Mouse (Mus musculus) CH12.LX (cell line): ENCODE results near the gene Dnmbp. TPM values are rescaled to one million over a fixed set of nuclear protein-coding genes. Genes with fewer than 3 reads are reported as not detected.

ENCODE experiments used
- DNase-seq: peaks from one replicate; pipeline ENCODE4 v3.0.0-alpha.2; 2013; ENCODE audit errors: extremely low read depth
- H3K27ac ChIP-seq: 2 replicates; pipeline ENCODE4 v1.5.1; 2012; ENCODE audit warnings: low read depth, mild to moderate bottlenecking, control low read depth, moderate library complexity; ENCODE audit not compliant: insufficient read depth
- H3K27me3 ChIP-seq: replicated peaks from 2 replicates; pipeline ENCODE3; 2012; ENCODE audit warnings: inconsistent platforms
- H3K36me3 ChIP-seq, 2 experiments: replicated peaks in 1 of 2; 2 replicates each; pipeline versions ENCODE3 to v1.6.1; 2012; ENCODE audit warnings: inconsistent platforms in 1 of 2, low read length in 1 of 2, mild to moderate bottlenecking in 1 of 2, mixed read lengths in 1 of 2, moderate library complexity in 1 of 2; ENCODE audit not compliant: control insufficient read depth in 1 of 2, insufficient read depth in 1 of 2
- H3K4me1 ChIP-seq, 2 experiments: 2 replicates each; pipeline ENCODE4 v1.6.1; 2012; ENCODE audit warnings: inconsistent platforms in 1 of 2, moderate library complexity in 1 of 2; ENCODE audit not compliant: insufficient read depth in 2 of 2, control insufficient read depth in 1 of 2
- H3K4me2 ChIP-seq: 2 replicates; pipeline ENCODE4 v1.6.1; 2012; ENCODE audit warnings: low read depth, mild to moderate bottlenecking, control low read depth; ENCODE audit not compliant: poor library complexity, insufficient read depth, severe bottlenecking
- H3K4me3 ChIP-seq, 3 experiments: fragments of 150-350 bp in 1 of 3; sonication (generic) in 1 of 3; replicated peaks in 1 of 3; 2 replicates each; pipeline versions ENCODE3 to v1.5.1; 2011 to 2012; ENCODE audit warnings: low read depth in 2 of 3, low read length in 2 of 3, mild to moderate bottlenecking in 2 of 3, moderate library complexity in 2 of 3, control low read depth in 1 of 3, improper control_type of control experiment in 1 of 3, inconsistent platforms in 1 of 3, mixed read lengths in 1 of 3; ENCODE audit not compliant: poor library complexity in 1 of 3
- H3K79me2 ChIP-seq: replicated peaks from 2 replicates; pipeline ENCODE4 v1.6.1; 2012; ENCODE audit warnings: mild to moderate bottlenecking, moderate library complexity; ENCODE audit not compliant: control insufficient read depth, poor library complexity, insufficient read depth, severe bottlenecking; ENCODE audit errors: extremely low read depth
- H3K9ac ChIP-seq: 2 replicates; pipeline ENCODE4 v1.6.1; 2012; ENCODE audit warnings: low read depth, mild to moderate bottlenecking, control low read depth, moderate library complexity; ENCODE audit not compliant: insufficient read depth
- H3K9me3 ChIP-seq: replicated peaks from 2 replicates; pipeline ENCODE3; 2012; ENCODE audit warnings: low read length, inconsistent platforms, mixed read lengths
- BHLHE40 ChIP-seq: IDR thresholded peaks from 2 replicates; pipeline ENCODE4 v1.6.1; 2011; ENCODE audit warnings: mild to moderate bottlenecking, low read depth, low read length, improper control_type of control experiment
- CHD1 ChIP-seq: IDR thresholded peaks from 2 replicates; pipeline ENCODE4 v1.6.1; 2012; ENCODE audit warnings: low read depth, low read length, improper control_type of control experiment, inconsistent platforms
- ELF1 ChIP-seq: IDR thresholded peaks from 2 replicates; pipeline ENCODE4 v1.6.1; 2014; ENCODE audit warnings: low read depth, mild to moderate bottlenecking, inconsistent platforms, low read length, improper control_type of control experiment
- ETS1 ChIP-seq: conservative IDR thresholded peaks from 2 replicates; pipeline ENCODE4 v1.6.1; 2012; ENCODE audit warnings: low read depth, mild to moderate bottlenecking, inconsistent platforms, low read length, improper control_type of control experiment, moderate library complexity
- GABPA ChIP-seq: IDR thresholded peaks from 2 replicates; pipeline ENCODE4 v1.6.1; 2012; ENCODE audit warnings: low read depth, low read length, improper control_type of control experiment, inconsistent platforms; ENCODE audit not compliant: insufficient replicate concordance
- HCFC1 ChIP-seq: IDR thresholded peaks from 2 replicates; pipeline ENCODE4 v1.6.1; 2012; ENCODE audit warnings: low read depth, mild to moderate bottlenecking, inconsistent platforms, low read length, improper control_type of control experiment
- JUN ChIP-seq: IDR thresholded peaks from 2 replicates; pipeline ENCODE4 v1.6.1; 2011; ENCODE audit warnings: low read depth, mild to moderate bottlenecking, low read length, improper control_type of control experiment, moderate library complexity; ENCODE audit not compliant: insufficient read depth
- KAT2A ChIP-seq: IDR thresholded peaks from 2 replicates; pipeline ENCODE4 v1.6.1; 2012; ENCODE audit warnings: low read length, improper control_type of control experiment, inconsistent platforms; ENCODE audit not compliant: insufficient replicate concordance
- MAX ChIP-seq: IDR thresholded peaks from 2 replicates; pipeline ENCODE4 v1.6.1; 2011; ENCODE audit warnings: low read length, improper control_type of control experiment
- MAZ ChIP-seq: IDR thresholded peaks from 2 replicates; pipeline ENCODE4 v1.6.1; 2012; ENCODE audit warnings: low read depth, mild to moderate bottlenecking, inconsistent platforms, low read length, improper control_type of control experiment, moderate library complexity
- NELFE ChIP-seq: IDR thresholded peaks from 2 replicates; pipeline ENCODE4 v1.6.1; 2011; ENCODE audit warnings: low read depth, low read length, improper control_type of control experiment
- POLR2AphosphoS2 ChIP-seq: IDR thresholded peaks from 2 replicates; pipeline ENCODE4 v1.6.1; 2011; ENCODE audit warnings: low read depth, low read length, improper control_type of control experiment
- RAD21 ChIP-seq: IDR thresholded peaks from 2 replicates; pipeline ENCODE4 v1.6.1; 2011; ENCODE audit warnings: low read depth, mild to moderate bottlenecking, low read length, improper control_type of control experiment, moderate library complexity
- RCOR1 ChIP-seq: conservative IDR thresholded peaks from 2 replicates; pipeline ENCODE4 v1.6.1; 2012; ENCODE audit warnings: low read depth, mild to moderate bottlenecking, inconsistent platforms, low read length, improper control_type of control experiment
- UBTF ChIP-seq: IDR thresholded peaks from 2 replicates; pipeline ENCODE4 v1.6.1; 2012; ENCODE audit warnings: low read depth, mild to moderate bottlenecking, inconsistent platforms, low read length, improper control_type of control experiment, moderate library complexity
- ZMIZ1 ChIP-seq: IDR thresholded peaks from 2 replicates; pipeline ENCODE4 v1.6.1; 2012; ENCODE audit warnings: low read depth, mild to moderate bottlenecking, inconsistent platforms, low read length, improper control_type of control experiment
- ZNF384 ChIP-seq: IDR thresholded peaks from 2 replicates; pipeline ENCODE4 v1.6.1; 2012; ENCODE audit warnings: low read depth, low read length, improper control_type of control experiment, inconsistent platforms
- dilution Hi-C: fragments of 300-500 bp; cut with MboI; formaldehyde crosslinking; loops from 2 replicates; pipeline ENCODE4 v1.14.3; 2020; ENCODE audit warnings: low sequenced_read_pairs; ENCODE audit not compliant: extremely low pct_unique_long_range_greater_than_20kb, extremely low pct_ligation_motif_present
- in situ Hi-C: fragments of 300-500 bp; cut with MboI; formaldehyde crosslinking; loops from 3 replicates; pipeline ENCODE4 v1.14.3; 2019; ENCODE audit warnings: low sequenced_read_pairs, low pct_ligation_motif_present, low pct_unique_long_range_greater_than_20kb, mixed read lengths
- polyA plus RNA-seq: library from polyadenylated mRNA; unstranded; fragments of >175 nt; gene quantifications from 2 replicates; pipeline ENCODE4 v1.2.1, GENCODE M21; 2012; ENCODE audit warnings: low read depth; ENCODE audit not compliant: insufficient read length
- total RNA-seq, 2 experiments: library from RNA; depleted of rRNA; stranded (reverse); fragments of 300-350 nt in 1 of 2; fragments of >200 nt in 1 of 2; gene quantifications; 2 replicates each; pipeline ENCODE4 v1.2.3; 2012 to 2014

The Dnmbp gene
- total and polyA plus RNA-seq, 3 experiments: 1.8 to 5.4 (median 2.3) TPM

DNA sequence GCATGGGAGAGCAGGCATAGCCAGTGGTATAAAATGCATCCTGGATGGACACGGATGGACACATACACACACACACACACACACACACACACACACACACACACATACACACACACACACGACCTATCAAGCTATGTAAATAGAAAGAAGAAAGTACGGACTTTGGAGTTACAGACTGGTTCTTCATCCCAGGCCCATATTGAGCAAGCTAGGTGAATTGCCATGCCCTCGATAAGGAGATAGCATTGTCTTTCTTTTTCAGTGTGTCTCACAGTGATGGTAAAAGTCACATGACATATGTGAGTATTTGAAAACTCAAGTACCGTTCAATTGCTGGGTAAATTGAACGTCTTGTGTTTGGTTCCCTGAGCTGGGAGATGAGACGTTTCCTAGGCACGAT, 113.1 kb downstream of the Dnmbp start:
- Histone ChIP-seq H3K4me2 (no peak overlapping the region), H3K4me3 (no peak overlapping the region), H3K36me3 (no peaks in the 10 kb centered on the region), H3K9me3 (no peaks in the 10 kb centered on the region), H3K9ac (no peak overlapping the region), H3K4me1 (peaks cover 2 to 7% of the 10 kb centered on the region in 2 experiments; a peak in 2 of 4 replicates)
- dilution Hi-C loops: no loop called here
- no peak for DNase-seq
- TF ChIP-seq RCOR1 (no peak), MAZ (no peak), UBTF (no peak), POLR2AphosphoS2 (no peak), GABPA (no peak), RAD21 (no peak), CHD1 (no peak), ZMIZ1 (no peak), HCFC1 (no peak), MAX (no peak), KAT2A (no peak), BHLHE40 (no peak), JUN (no peak), NELFE (no peak)
- TF ChIP-seq, all 38 proteins: peak for 0
- no peaks in the 10 kb centered on the region for H3K27me3 ChIP-seq
- H3K79me2 ChIP-seq: no peaks in the 10 kb centered on the region
- H3K27ac ChIP-seq: no peak overlapping the region
- in situ Hi-C loops: no loop called here

- Histone ChIP-seq H3K4me3 (peak overlapping the region in 2 of 3 experiments; percentile 7 to 40), H3K4me2 (peak overlapping the region; percentile 82), H3K9me3 (no peaks in the 10 kb centered on the region), H3K4me1 (peaks cover 3 to 7% of the 10 kb centered on the region in 2 experiments), H3K79me2 (no peaks in the 10 kb centered on the region), H3K27me3 (no peaks in the 10 kb centered on the region), H3K9ac (0 out of 2 replicates have a peak overlapping the region, but pooled peaks have one; percentile 24), H3K27ac (no peak overlapping the region)
- no peak for DNase-seq
- in situ Hi-C loops: no loop called here
- TF ChIP-seq MAX: 0 out of 2 replicates have a peak, but pooled peaks have one; percentile 41
- no peak for TF ChIP-seq ZNF384
- no peak for TF ChIP-seq ETS1
- TF ChIP-seq ELF1: no peak
- peak; percentile 18; the same call in 1 of the 2 replicates for TF ChIP-seq BHLHE40
- TF ChIP-seq, all 38 proteins: peak for 2
- dilution Hi-C loops: no loop called here
- H3K36me3 ChIP-seq: no peaks in the 10 kb centered on the region
These were observed 124.2 kb downstream of the Dnmbp start for GRCm38 (mm10) chr19:43815661-43816414.
